Mouse (Mus musculus): ENCODE results near the gene N4bp3. TPM values are rescaled to one million over a fixed set of nuclear protein-coding genes. Genes with fewer than 3 reads are reported as not detected.
A peak's percentile ranks its signal among the peaks of the same experiment; 100 is the strongest.
"Not testable (repeated sequence)": the region's sequence is repeated elsewhere in the genome, so short reads cannot be mapped to it uniquely, and the experiment has no call there.

Gene N4bp3
- 10 to 100 TPM; 11.8 to 15.0 TPM for total RNA-seq (2021)

GRCm38 (mm10) chr11:51650691-51651515 lies at the start of gene N4bp3, which contains the start of gene D930048N14Rik:
TSS of gene N4bp3 (minus strand) at chr11:51650842.
TSS of gene D930048N14Rik (plus strand) at chr11:51650954.
- DNase-seq (ENCODE audit: low spot score in 2 of 2): peak in 1 of 2 experiments; percentile 33
- intact Hi-C loops (cut with DNase I): no loop called here

- DNase-seq (ENCODE audit: low spot score in 2 of 2): no peak
- intact Hi-C loops (cut with DNase I): no loop called here
These were observed 44.3 kb upstream of the N4bp3 start for GRCm38 (mm10) chr11:51694984-51695383.

- intact Hi-C loops (cut with DNase I); DNase-seq (ENCODE audit: low spot score in 2 of 2): not testable (repeated sequence)
These were observed 40.0 kb upstream of the N4bp3 start for GRCm38 (mm10) chr11:51690597-51690996.

GRCm38 (mm10) chr11:51689343-51689742 lies 38.7 kb upstream of the N4bp3 start:
- intact Hi-C loops (cut with DNase I): loop anchor here (5.0 kb wide), 1 partner anchor 52 kb away; the partner anchor contains the start of gene Rmnd5b
- DNase-seq (ENCODE audit: low spot score in 2 of 2): no peak

- DNase-seq (ENCODE audit: low spot score in 2 of 2): peak; percentile 100
- intact Hi-C loops (cut with DNase I): loop anchor here (5.0 kb wide), 1 partner anchor 51 kb away; the partner anchor contains the start of gene Rmnd5b
These were observed 38.0 kb upstream of the N4bp3 start, which contains the start of gene 0610009B22Rik for GRCm38 (mm10) chr11:51688330-51689328. TSS of gene 0610009B22Rik (minus strand) at chr11:51688874.

GRCm38 (mm10) chr11:51681976-51682374 lies 31.3 kb upstream of the N4bp3 start:
- no peak for DNase-seq (ENCODE audit: low spot score in 2 of 2)

GRCm38 (mm10) chr11:51681324-51681975 lies 30.8 kb upstream of the N4bp3 start:
- DNase-seq (ENCODE audit: low spot score in 2 of 2): peak; percentile 76 to 85
- intact Hi-C loops (cut with DNase I): loop anchor here (1.0 kb wide), 1 partner anchor 64 kb away; no protein-coding TSS in a partner anchor

More at GRCm38 (mm10) chr11:51681976-51682374, 31.3 kb upstream of the N4bp3 start:
- intact Hi-C loops (cut with DNase I): loop anchor here (1.0 kb wide), 1 partner anchor 65 kb away; no protein-coding TSS in a partner anchor

GRCm38 (mm10) chr11:51679466-51679865 lies 28.8 kb upstream of the N4bp3 start:
- DNase-seq (ENCODE audit: low spot score in 2 of 2): no peak
- intact Hi-C loops (cut with DNase I): no loop called here

GRCm38 (mm10) chr11:51677737-51678418 lies 27.2 kb upstream of the N4bp3 start:
- intact Hi-C loops (cut with DNase I): no loop called here
- no peak for DNase-seq (ENCODE audit: low spot score in 2 of 2)

GRCm38 (mm10) chr11:51675386-51675785 lies 24.7 kb upstream of the N4bp3 start:
- no peak for DNase-seq (ENCODE audit: low spot score in 2 of 2)
- intact Hi-C loops (cut with DNase I): no loop called here

GRCm38 (mm10) chr11:51673291-51673690 lies 22.6 kb upstream of the N4bp3 start:
- no peak for DNase-seq (ENCODE audit: low spot score in 2 of 2)
- intact Hi-C loops (cut with DNase I): no loop called here

- intact Hi-C loops (cut with DNase I): no loop called here
These were observed 20.7 kb upstream of the N4bp3 start for GRCm38 (mm10) chr11:51671376-51671775.

GRCm38 (mm10) chr11:51670846-51671245 lies 20.2 kb upstream of the N4bp3 start:
- intact Hi-C loops (cut with DNase I): no loop called here
- no peak for DNase-seq (ENCODE audit: low spot score in 2 of 2)

More at GRCm38 (mm10) chr11:51671376-51671775, 20.7 kb upstream of the N4bp3 start:
- DNase-seq (ENCODE audit: low spot score in 2 of 2): no peak

GRCm38 (mm10) chr11:51664747-51665146 lies 14.1 kb upstream of the N4bp3 start:
- DNase-seq (ENCODE audit: low spot score in 2 of 2): not testable (repeated sequence)

GRCm38 (mm10) chr11:51662632-51663031 lies 12.0 kb upstream of the N4bp3 start:
- no peak for DNase-seq (ENCODE audit: low spot score in 2 of 2)
- intact Hi-C loops (cut with DNase I): no loop called here

More at GRCm38 (mm10) chr11:51664747-51665146, 14.1 kb upstream of the N4bp3 start:
- intact Hi-C loops (cut with DNase I): not testable (repeated sequence)

- no peak for DNase-seq (ENCODE audit: low spot score in 2 of 2)
- intact Hi-C loops (cut with DNase I): no loop called here
These were observed 11.3 kb upstream of the N4bp3 start for GRCm38 (mm10) chr11:51661867-51662365.

- intact Hi-C loops (cut with DNase I): no loop called here
- peak in 1 of 2 experiments; percentile 15 for DNase-seq (ENCODE audit: low spot score in 2 of 2)
These were observed 8.1 kb upstream of the N4bp3 start for GRCm38 (mm10) chr11:51658705-51659104.

- intact Hi-C loops (cut with DNase I): no loop called here
- no peak for DNase-seq (ENCODE audit: low spot score in 2 of 2)
These were observed 7.6 kb upstream of the N4bp3 start for GRCm38 (mm10) chr11:51658291-51658690.

Measured in left cerebral cortex, postnatal 36 days (tissue).